Mouse (Mus musculus) spleen, embryonic (tissue): Measurements from ENCODE around the gene 4933430I17Rik.
"Not testable (repeated sequence)": the region's sequence is repeated elsewhere in the genome, so short reads cannot be mapped to it uniquely, and the experiment has no call there.

Experiments
- CTCF ChIA-PET: fragments of 350-600 bp; sonication (Branson Sonifier 250); formaldehyde crosslinking; loops from one replicate; lab custom pipeline; 2022; lab: Charles Lee

4933430I17Rik gene

DNA sequence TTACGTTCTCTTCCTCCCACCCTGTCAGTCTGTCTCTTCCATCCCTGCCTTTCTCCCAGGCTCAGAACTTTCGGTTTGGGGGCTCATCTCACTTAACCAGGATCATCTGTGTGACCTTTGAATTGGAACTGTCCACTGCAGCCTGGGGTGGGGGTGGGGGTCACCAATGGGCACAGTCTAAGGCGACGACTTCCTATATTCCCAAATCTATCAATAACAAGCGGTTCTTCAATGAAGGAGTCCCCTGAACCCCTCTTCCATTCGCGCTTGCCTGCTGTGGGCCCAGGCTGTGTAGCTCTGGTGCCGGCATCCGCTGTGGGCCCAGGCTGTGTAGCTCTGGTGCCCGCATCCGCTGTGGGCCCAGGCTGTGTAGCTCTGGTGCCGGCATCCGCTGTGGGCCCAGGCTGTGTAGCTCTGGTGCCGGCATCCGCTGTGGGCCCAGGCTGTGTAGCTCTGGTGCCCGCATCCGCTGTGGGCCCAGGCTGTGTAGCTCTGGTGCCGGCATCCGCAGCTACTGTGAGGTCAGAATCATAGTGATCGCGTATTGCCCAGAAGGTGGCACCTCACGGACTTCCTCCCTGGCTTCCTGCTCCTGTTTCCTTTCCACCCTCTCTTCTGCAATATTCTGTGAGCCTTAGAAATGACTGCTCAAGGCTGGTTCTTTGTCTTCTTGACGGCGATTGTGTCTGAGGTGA, 68.5 kb downstream of the 4933430I17Rik start:
- CTCF ChIA-PET, result not testable (repeated sequence)

DNA sequence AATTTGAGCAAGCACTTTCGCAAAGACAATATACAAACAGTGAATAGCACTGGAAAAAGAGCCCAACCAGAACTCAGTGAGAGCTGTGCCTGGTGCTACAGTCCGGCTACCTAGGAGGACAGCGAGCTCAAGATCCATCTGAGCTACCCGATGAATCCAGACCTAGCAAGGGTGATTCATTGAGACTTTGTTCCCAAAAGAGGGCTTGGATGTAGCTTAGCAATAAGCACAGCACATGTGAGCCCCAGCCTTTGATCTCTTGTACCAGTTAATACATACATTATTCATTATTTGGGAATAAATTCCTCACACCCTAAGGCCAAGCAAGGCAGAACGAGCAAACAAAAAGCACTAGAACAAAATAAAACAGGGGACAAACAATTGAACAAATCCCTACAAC, 69.3 kb downstream of the 4933430I17Rik start:
- CTCF ChIA-PET, result no interaction called here

GRCm38 (mm10) chr4:62596051-62596450, 70.9 kb downstream of the 4933430I17Rik start:
- CTCF ChIA-PET, result no interaction called here
